Mouse (Mus musculus): ENCODE data around the gene Hoxa2. TPM values are rescaled to one million over a fixed set of nuclear protein-coding genes. Genes with fewer than 3 reads are reported as not detected.

Gene Hoxa2
- polyA plus RNA-seq (2021; fragmentation: Nextera tagmentation), result not detected in 2 replicates
- long read RNA-seq, experiment 1, result 0 reads
- long read RNA-seq, experiment 2, result 0 reads

GRCm38 (mm10) chr6:52164626-52165440, at the start of gene Hoxa2:
TSS of gene Hoxa2 (minus strand) at chr6:52164831.

GRCm38 (mm10) chr6:52213119-52213986, 48.7 kb upstream of the Hoxa2 start, which contains the start of the genes Hoxa3 and Gm28308:
TSS of gene Hoxa3 (minus strand) at chr6:52213336.
TSS of gene Gm28308 (minus strand) at chr6:52213339.

GRCm38 (mm10) chr6:52208072-52208867, 43.6 kb upstream of the Hoxa2 start, which contains the start of gene Hoxa6:
TSS of gene Hoxa6 (minus strand) at chr6:52208722.

GRCm38 (mm10) chr6:52204050-52204752, 39.6 kb upstream of the Hoxa2 start, which contains the start of gene Hoxa5:
TSS of gene Hoxa5 (minus strand) at chr6:52204587.

GRCm38 (mm10) chr6:52190906-52191810, 26.5 kb upstream of the Hoxa2 start, which contains the start of gene Hoxa4:
TSS of gene Hoxa4 (minus strand) at chr6:52191753.

GRCm38 (mm10) chr6:52177061-52177735, 12.6 kb upstream of the Hoxa2 start, which contains the start of gene 5730596B20Rik:
TSS of gene 5730596B20Rik (plus strand) at chr6:52177498.

GRCm38 (mm10) chr6:52158276-52159051, 6.2 kb downstream of the Hoxa2 start, which contains the start of gene Hoxa1:
TSS of gene Hoxa1 (minus strand) at chr6:52158317.

Other genes with a start within 250 kb of the Hoxa2 start
- 11.4 and 14.0 TPM in 2 replicates for gene Skap2, start 152.3 kb downstream of the Hoxa2 start, polyA plus RNA-seq (2021; fragmentation: Nextera tagmentation)
- not detected in 2 replicates for gene Hoxa1, start 6.5 kb downstream of the Hoxa2 start, polyA plus RNA-seq (2021; fragmentation: Nextera tagmentation)
- gene 5730596B20Rik, start 12.7 kb upstream of the Hoxa2 start, polyA plus RNA-seq (2021; fragmentation: Nextera tagmentation), result not detected in 2 replicates
- gene Hoxa4, start 26.9 kb upstream of the Hoxa2 start, polyA plus RNA-seq (2021; fragmentation: Nextera tagmentation), result not detected in 2 replicates
- not detected in 2 replicates for gene Hoxa5, start 39.8 kb upstream of the Hoxa2 start, polyA plus RNA-seq (2021; fragmentation: Nextera tagmentation)
- gene Hoxa6, start 43.9 kb upstream of the Hoxa2 start, polyA plus RNA-seq (2021; fragmentation: Nextera tagmentation), result not detected in 2 replicates
- gene Hoxa3, start 48.5 kb upstream of the Hoxa2 start, polyA plus RNA-seq (2021; fragmentation: Nextera tagmentation), result not detected in 2 replicates
- gene Gm28308, start 48.5 kb upstream of the Hoxa2 start, polyA plus RNA-seq (2021; fragmentation: Nextera tagmentation), result not detected in 2 replicates
- not detected in 2 replicates for gene Hoxa7, start 57.0 kb upstream of the Hoxa2 start, polyA plus RNA-seq (2021; fragmentation: Nextera tagmentation)
- gene Hoxa9, start 66.3 kb upstream of the Hoxa2 start, polyA plus RNA-seq (2021; fragmentation: Nextera tagmentation), result not detected in 2 replicates
- gene Hoxa10, start 76.0 kb upstream of the Hoxa2 start, polyA plus RNA-seq (2021; fragmentation: Nextera tagmentation), result not detected in 2 replicates
- not detected in 2 replicates for gene Hoxa11, start 81.0 kb upstream of the Hoxa2 start, polyA plus RNA-seq (2021; fragmentation: Nextera tagmentation)
- gene Hoxa13, start 96.0 kb upstream of the Hoxa2 start, polyA plus RNA-seq (2021; fragmentation: Nextera tagmentation), result not detected in 2 replicates
- not detected in 2 replicates for gene Evx1, start 148.7 kb upstream of the Hoxa2 start, polyA plus RNA-seq (2021; fragmentation: Nextera tagmentation)